Mouse (Mus musculus): ENCODE results near the gene Gimap4.

DNA sequence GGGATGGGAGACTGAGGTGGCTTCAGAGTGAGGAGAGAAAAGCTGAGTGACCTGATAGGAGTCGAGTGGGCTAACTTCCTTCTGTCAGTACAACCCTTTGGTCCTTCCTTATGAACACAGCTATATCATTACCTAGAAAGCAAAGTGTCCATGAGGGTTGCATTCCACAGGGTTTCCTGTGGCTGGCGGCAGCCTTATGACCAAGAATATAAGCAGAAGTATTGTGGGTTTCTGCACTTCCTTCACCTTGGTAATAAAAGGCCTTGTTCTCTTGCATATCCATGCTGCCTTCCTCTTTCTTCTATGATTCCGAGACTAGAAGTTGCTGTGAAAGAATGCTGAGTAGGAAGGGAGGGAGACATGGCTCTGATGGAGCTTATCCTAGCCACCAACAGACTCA, 14.5 kb downstream of the Gimap4 start:
- TF ChIP-seq CTCF (IDR thresholded peaks at IDR 0.05; ENCODE audit: low read depth) = no peak
- TF ChIP-seq EP300 (IDR thresholded peaks at IDR 0.05; ENCODE audit: low read depth) = no peak

All from heart, postnatal 0 days (tissue).